Mouse (Mus musculus): Measurements from ENCODE around the gene Hoxb3. TPM values are rescaled to one million over a fixed set of nuclear protein-coding genes. Genes with fewer than 3 reads are reported as not detected.

The Hoxb3 gene
- total and polyA plus RNA-seq, 3 experiments = not detected

GRCm38 (mm10) chr11:96303151-96304099 is 19.7 kb upstream of the Hoxb3 start, which contains the start of gene Hoxb5 (continued):
- no peak for TF ChIP-seq NRF1 (IDR thresholded peaks at IDR 0.05; ENCODE audit: insufficient read depth, low read depth, low read length, poor library complexity, severe bottlenecking)

DNA sequence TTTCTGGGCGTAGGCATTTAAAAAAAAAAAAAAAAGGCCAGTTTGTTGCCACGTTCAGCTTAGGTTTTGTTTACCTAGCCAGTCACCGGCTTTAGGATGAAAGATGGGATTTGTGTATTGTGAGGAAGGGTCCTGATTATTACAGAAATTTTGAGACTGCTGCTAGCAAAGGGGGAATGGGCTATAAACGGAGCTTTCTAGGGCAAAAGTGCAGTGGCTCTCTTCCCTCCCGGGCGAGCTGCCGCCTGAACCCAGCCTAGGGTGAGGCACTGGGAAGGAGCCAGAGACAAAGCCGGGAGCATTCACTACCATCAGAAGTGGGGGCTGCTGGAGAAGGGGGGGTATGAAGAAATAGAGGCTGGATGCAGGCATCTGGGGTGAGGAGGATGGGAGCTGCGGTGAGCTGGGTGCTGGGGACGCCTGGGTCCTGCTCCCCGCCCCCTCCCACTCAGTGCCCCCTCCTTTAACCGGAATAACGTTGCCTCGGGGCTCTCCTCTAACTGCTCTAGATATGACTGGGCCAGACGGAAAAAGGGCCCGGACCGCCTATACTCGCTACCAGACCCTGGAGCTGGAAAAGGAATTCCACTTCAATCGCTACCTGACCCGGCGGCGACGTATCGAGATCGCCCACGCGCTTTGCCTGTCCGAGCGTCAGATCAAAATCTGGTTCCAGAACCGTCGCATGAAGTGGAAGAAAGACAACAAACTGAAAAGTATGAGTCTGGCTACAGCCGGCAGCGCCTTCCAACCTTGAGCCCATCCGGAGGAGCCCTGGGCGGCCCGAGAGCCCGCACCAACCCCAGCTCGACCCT is 18.5 kb upstream of the Hoxb3 start:
- DNase-seq (ENCODE audit: low read depth, low spot score) = no peak
- Histone ChIP-seq H3K9me3 (replicated peaks; ENCODE audit: insufficient read depth, low read length) (no peaks in the 10 kb centered on the region), H3K27me3 (ENCODE audit: control insufficient read depth in 1 of 2, insufficient read depth in 2 of 2, low read length in 2 of 2) (peaks cover 0 to 2% of the 10 kb centered on the region in 2 experiments; a peak in 2 of 4 replicates), H3K36me3 (ENCODE audit: control insufficient read depth in 1 of 2, insufficient read depth in 2 of 2, low read length in 2 of 2) (no peaks in the 10 kb centered on the region), H3K9ac (ENCODE audit: control insufficient read depth, low read depth, low read length, poor library complexity, severe bottlenecking) (no peak overlapping the region), H3K4me3 (ENCODE audit: control insufficient read depth in 1 of 2, insufficient read depth in 1 of 2, low read depth in 2 of 2, low read length in 2 of 2) (no peak overlapping the region), H3K4me1 (ENCODE audit: control insufficient read depth in 1 of 2, insufficient read depth in 2 of 2, low read length in 2 of 2) (no peaks in the 10 kb centered on the region), H3K27ac (ENCODE audit: control insufficient read depth, low read depth, low read length) (no peak overlapping the region), H3K79me2 (ENCODE audit: control insufficient read depth, insufficient read depth, low read length, poor library complexity) (no peaks in the 10 kb centered on the region)
- TF ChIP-seq POLR2AphosphoS2 (IDR thresholded peaks at IDR 0.05; ENCODE audit: low read length) (no peak), E2F4 (IDR thresholded peaks at IDR 0.05; ENCODE audit: borderline replicate concordance, low read depth, low read length) (no peak), MXI1 (IDR thresholded peaks at IDR 0.05; ENCODE audit: low read depth, low read length) (no peak), CHD1 (IDR thresholded peaks at IDR 0.05; ENCODE audit: low read depth, low read length) (no peak), MAFK (IDR thresholded peaks at IDR 0.05; ENCODE audit: borderline replicate concordance, low read depth, low read length) (no peak), POLR2A (IDR thresholded peaks at IDR 0.05; ENCODE audit: control insufficient read depth in 1 of 2, insufficient read depth in 1 of 2, low read depth in 1 of 2, low read length in 2 of 2, poor library complexity in 1 of 2) (no peak), ZMIZ1 (IDR thresholded peaks at IDR 0.05; ENCODE audit: low read depth, low read length) (no peak)

- Histone ChIP-seq H3K4me3 (ENCODE audit: control insufficient read depth in 1 of 2, insufficient read depth in 1 of 2, low read depth in 2 of 2, low read length in 2 of 2) (no peak overlapping the region), H3K36me3 (ENCODE audit: control insufficient read depth in 1 of 2, insufficient read depth in 2 of 2, low read length in 2 of 2) (no peaks in the 10 kb centered on the region), H3K27ac (ENCODE audit: control insufficient read depth, low read depth, low read length) (no peak overlapping the region), H3K9me3 (replicated peaks; ENCODE audit: insufficient read depth, low read length) (no peaks in the 10 kb centered on the region), H3K4me1 (ENCODE audit: control insufficient read depth in 1 of 2, insufficient read depth in 2 of 2, low read length in 2 of 2) (no peaks in the 10 kb centered on the region), H3K9ac (ENCODE audit: control insufficient read depth, low read depth, low read length, poor library complexity, severe bottlenecking) (no peak overlapping the region), H3K27me3 (ENCODE audit: control insufficient read depth in 1 of 2, insufficient read depth in 2 of 2, low read length in 2 of 2) (peaks cover 0 to 2% of the 10 kb centered on the region in 2 experiments; a peak in 2 of 4 replicates), H3K79me2 (ENCODE audit: control insufficient read depth, insufficient read depth, low read length, poor library complexity) (no peaks in the 10 kb centered on the region)
- TF ChIP-seq USF2 (IDR thresholded peaks at IDR 0.05; ENCODE audit: borderline replicate concordance in 1 of 2, insufficient read depth in 1 of 2, low read depth in 1 of 2, low read length in 2 of 2) = no peak
- TF ChIP-seq MEF2A (IDR thresholded peaks at IDR 0.05; ENCODE audit: extremely low read depth, insufficient replicate concordance, low read depth, low read length, poor library complexity, severe bottlenecking) = no peak
- no peak for TF ChIP-seq SMC3 (IDR thresholded peaks at IDR 0.05; ENCODE audit: low read depth, low read length)
- no peak for TF ChIP-seq TBP (IDR thresholded peaks at IDR 0.05; ENCODE audit: low read depth, low read length)
- no peak for TF ChIP-seq ELF1 (IDR thresholded peaks at IDR 0.05; ENCODE audit: low read depth, low read length)
- no peak for TF ChIP-seq MYC (IDR thresholded peaks at IDR 0.05; ENCODE audit: low read depth, low read length)
- no peak for TF ChIP-seq RCOR1 (IDR thresholded peaks at IDR 0.05; ENCODE audit: low read depth, low read length)
- no peak for TF ChIP-seq CTCF (IDR thresholded peaks at IDR 0.05 in 2 of 3, conservative IDR thresholded peaks at IDR 0.05 in 1 of 3; ENCODE audit: control insufficient read depth in 1 of 3, insufficient read depth in 1 of 3, low read depth in 2 of 3, low read length in 3 of 3, poor library complexity in 1 of 3, severe bottlenecking in 1 of 3)
- TF ChIP-seq ZMIZ1 (IDR thresholded peaks at IDR 0.05; ENCODE audit: low read depth, low read length) = no peak
- TF ChIP-seq MAZ (IDR thresholded peaks at IDR 0.05; ENCODE audit: low read depth, low read length) = no peak
- no peak for TF ChIP-seq NELFE (IDR thresholded peaks at IDR 0.05; ENCODE audit: low read depth, low read length)
- no peak for TF ChIP-seq ZNF384 (IDR thresholded peaks at IDR 0.05; ENCODE audit: low read depth, low read length)
- DNase-seq (ENCODE audit: low read depth, low spot score) = no peak
Observed at GRCm38 (mm10) chr11:96305505-96306182, 17.5 kb upstream of the Hoxb3 start.
